Mouse (Mus musculus) bone marrow macrophage, adult 2 months (primary cell): ENCODE measurements around the gene Dqx1.

Experiments
- CTCF ChIP-seq: IDR thresholded peaks from 2 replicates; pipeline ENCODE4 v1.5.1; 2012; ENCODE audit warnings: low read depth, mild to moderate bottlenecking, low read length, moderate library complexity
- POLR2A ChIP-seq: IDR thresholded peaks from 2 replicates; pipeline ENCODE4 v1.6.1; 2012; ENCODE audit warnings: mild to moderate bottlenecking, low read depth, low read length, borderline replicate concordance

- no peak for TF ChIP-seq CTCF
- no peak for TF ChIP-seq POLR2A
Measured at GRCm38 (mm10) chr6:83065995-83066394, 8.4 kb downstream of the Dqx1 start.
